Mouse (Mus musculus) lung, adult 2 months (tissue): ENCODE measurements at regions not wholly inside any gene's neighbourhood (a gene's known extent, or its start where the extent isn't known, plus 50 kb on each side); places are given as distances from the start of the nearest gene placed in this dataset.

Experiments used
- DNase-seq: peaks from one replicate; pipeline ENCODE4 v3.0.0; 2022
- H3K4me1 ChIP-seq: fragments of 200-500 bp; 2 replicates; pipeline ENCODE4 v1.6.1; 2011; ENCODE audit warnings: low read length; ENCODE audit not compliant: control insufficient read depth, insufficient read depth
- H3K4me3 ChIP-seq: fragments of 200-500 bp; replicated peaks from 2 replicates; pipeline ENCODE3; 2011; ENCODE audit warnings: low read depth, mild to moderate bottlenecking, control low read depth, low read length; ENCODE audit errors: extremely low read depth
- CTCF ChIP-seq: fragments of 200-500 bp; IDR thresholded peaks from 2 replicates; pipeline ENCODE4 v1.5.1; 2011; ENCODE audit warnings: mild to moderate bottlenecking, low read length, control low read depth; ENCODE audit not compliant: insufficient read depth
- POLR2A ChIP-seq: fragments of 200-500 bp; IDR thresholded peaks from 2 replicates; pipeline ENCODE4 v1.6.1; 2011; ENCODE audit warnings: low read depth, mild to moderate bottlenecking, control low read depth, low read length, borderline replicate concordance; ENCODE audit errors: extremely low read depth
- WGBS: fragments of 180-500 bp; shearing (Covaris S2); methylation state at CpG from one replicate; pipeline ENCODE4 v1.1.7; 2018; 5-methylcytosine and 5-hydroxymethylcytosine counted together

DNA sequence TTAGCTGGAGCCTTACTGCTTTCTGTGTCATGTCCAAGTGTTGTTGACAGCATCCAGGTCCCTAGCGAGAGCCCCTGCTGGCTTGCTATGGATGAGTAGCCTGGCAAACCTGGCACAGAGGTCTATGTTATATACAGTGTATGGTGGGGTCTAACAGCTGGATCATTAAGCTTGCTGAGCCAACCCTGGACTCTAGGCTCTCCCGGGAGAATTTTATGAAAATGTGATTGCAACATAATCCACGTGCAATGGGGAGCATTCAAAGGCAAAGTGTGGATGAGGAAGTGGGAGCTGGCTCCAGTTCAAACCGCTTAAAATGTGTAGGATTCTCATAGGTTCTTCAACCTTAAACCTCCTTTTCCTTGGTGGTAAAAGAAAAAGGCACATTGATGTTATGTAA is 427.7 kb upstream of the Gm10131 start:
- Histone ChIP-seq H3K4me3 (no peak overlapping the region), H3K4me1 (no peaks in the 10 kb centered on the region; the same call in 1 of the 2 replicates)
- TF ChIP-seq POLR2A, result no peak
- TF ChIP-seq CTCF, result no peak
- 41% methylated on average over 4 of the region's 4 CpGs for WGBS
- no peak for DNase-seq

DNA sequence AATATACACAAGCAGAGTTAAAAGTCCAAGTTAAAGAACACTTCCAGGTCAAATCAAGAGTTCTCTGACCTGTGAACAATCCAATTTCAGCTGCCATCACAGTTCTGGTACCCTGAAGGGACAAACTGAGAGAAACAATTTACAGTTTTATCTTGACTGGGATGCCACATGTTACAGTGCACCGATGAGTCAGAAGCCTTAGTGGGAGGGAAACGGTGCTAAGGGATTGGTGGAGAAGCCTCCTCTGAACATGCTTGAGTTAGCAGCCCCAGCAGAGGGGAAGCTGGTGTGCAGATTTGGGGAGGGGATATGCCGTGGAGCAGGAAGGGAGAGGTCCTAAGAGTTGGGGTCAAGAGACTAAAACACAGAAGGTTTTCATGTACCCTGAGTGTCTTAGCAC is 423.9 kb upstream of the Gm10131 start:
- TF ChIP-seq CTCF (no peak), POLR2A (no peak)
- 76% methylated on average over 3 of the region's 3 CpGs for WGBS
- H3K4me1 ChIP-seq, result peaks cover under 1% of the 10 kb centered on the region
- no peak overlapping the region for H3K4me3 ChIP-seq
- no peak for DNase-seq

DNA sequence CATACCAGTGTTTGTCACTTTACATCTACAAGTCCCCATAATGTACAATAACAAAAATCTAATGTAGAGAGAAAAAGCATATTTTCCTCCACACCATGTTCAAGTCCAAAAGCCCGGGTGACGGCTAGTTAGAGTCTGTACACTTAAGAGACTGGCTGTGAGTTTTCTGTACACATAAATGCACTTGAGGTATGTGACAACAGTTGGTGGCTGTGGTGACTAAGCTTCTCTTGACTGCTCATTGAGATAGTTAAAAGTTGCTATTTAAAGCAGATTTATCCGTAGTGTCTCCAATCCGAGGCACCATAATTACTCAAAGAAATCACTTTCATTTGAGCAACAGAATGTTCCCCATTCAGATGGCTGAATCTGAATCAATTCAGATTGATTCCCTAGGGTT is 421.9 kb upstream of the Gm10131 start:
- no peak overlapping the region for H3K4me3 ChIP-seq
- TF ChIP-seq POLR2A (no peak), CTCF (no peak)
- H3K4me1 ChIP-seq, result peaks cover 2% of the 10 kb centered on the region
- WGBS, result 67% methylated on average over 4 of the region's 4 CpGs
- no peak for DNase-seq

DNA sequence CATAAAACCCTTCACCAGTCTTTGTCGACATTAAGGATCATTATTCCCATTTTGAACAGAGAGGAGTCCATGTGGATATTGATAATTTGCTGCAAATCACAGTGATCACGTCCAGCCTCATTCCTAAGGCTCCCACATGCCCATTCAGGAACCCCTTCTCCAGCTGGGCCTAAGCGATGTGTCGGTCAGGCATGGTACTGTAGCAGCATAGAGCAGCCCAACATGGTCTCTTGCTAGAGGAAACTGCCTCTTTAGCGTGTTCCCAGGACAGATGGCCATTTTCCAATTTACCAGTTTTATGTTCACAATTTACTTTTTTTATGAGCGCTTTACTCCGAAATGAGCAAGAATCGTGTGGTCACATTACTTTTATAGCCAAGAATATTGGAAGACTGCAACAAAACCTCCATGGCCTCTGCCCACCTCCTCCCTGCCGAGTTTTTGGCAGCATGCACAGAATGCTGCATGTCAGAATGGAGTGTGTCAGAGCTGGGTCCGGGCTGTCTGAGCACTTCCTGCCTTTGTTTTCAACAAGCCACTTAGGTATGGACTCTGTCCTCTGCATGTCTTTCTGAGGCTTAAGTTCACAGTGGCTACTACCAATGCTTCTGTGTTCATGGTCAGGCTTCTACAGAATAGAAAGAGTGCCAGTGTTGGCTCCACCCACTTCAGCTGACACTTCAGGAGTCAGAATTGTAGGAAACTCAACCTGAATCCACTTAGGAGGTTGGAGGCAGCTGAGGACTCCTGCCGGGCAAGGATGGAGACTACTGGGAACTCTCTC is 419.6 kb upstream of the Gm10131 start:
- no peak for DNase-seq
- no peak overlapping the region for H3K4me3 ChIP-seq
- no peak for TF ChIP-seq CTCF
- no peak for TF ChIP-seq POLR2A
- peaks cover 2% of the 10 kb centered on the region; the same call in 1 of the 2 replicates for H3K4me1 ChIP-seq
- WGBS, result 64% methylated on average over 11 of the region's 11 CpGs

DNA sequence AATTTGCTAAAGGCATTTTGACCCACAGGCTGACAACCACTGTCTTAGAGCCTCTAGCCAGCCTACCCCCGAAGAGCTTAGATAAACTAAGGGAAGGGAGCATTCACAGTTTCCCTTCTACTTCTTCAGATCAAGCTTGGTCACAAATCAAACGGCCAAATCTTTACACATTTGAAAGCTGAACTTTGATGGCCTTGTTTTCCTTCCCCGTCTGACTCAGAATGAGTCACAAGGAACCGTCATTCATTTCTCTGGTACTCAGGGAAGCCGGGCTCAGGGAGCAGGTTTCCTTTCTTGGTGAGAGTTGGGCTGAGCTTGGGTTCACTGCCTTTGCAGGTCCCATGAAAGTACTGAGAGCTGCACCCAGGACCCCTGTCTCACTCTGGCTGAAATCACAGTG is 418.5 kb upstream of the Gm10131 start:
- no peak overlapping the region for H3K4me3 ChIP-seq
- TF ChIP-seq POLR2A (no peak), CTCF (no peak)
- WGBS, result 27% methylated on average over 5 of the region's 5 CpGs
- no peak for DNase-seq
- H3K4me1 ChIP-seq, result peaks cover 2% of the 10 kb centered on the region; the same call in 1 of the 2 replicates

DNA sequence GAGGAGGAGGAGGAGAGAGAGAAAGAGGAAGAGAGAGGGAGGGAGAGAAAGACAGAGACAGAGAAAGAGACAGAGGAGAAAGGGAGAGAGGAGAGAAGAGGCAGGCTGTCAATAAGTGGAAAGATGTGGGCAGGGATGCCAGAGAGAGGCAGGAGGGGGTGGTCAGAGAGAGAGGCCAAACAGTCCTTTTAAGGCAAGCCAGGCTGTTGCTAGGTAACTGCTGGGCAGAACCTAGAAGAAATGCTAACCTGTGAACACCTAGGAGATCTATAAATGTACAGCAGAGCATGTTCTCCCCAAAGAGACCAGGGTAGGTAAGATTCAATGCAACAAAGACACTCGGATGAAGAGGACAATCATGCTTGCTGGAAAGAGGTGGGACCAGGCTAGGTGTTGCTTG is 417.9 kb upstream of the Gm10131 start:
- no peak for TF ChIP-seq POLR2A
- TF ChIP-seq CTCF, result no peak
- Histone ChIP-seq H3K4me1 (peaks cover 2% of the 10 kb centered on the region; the same call in 1 of the 2 replicates), H3K4me3 (no peak overlapping the region)
- DNase-seq, result no peak
- 84% methylated on average over 1 of the region's 1 CpGs for WGBS

DNA sequence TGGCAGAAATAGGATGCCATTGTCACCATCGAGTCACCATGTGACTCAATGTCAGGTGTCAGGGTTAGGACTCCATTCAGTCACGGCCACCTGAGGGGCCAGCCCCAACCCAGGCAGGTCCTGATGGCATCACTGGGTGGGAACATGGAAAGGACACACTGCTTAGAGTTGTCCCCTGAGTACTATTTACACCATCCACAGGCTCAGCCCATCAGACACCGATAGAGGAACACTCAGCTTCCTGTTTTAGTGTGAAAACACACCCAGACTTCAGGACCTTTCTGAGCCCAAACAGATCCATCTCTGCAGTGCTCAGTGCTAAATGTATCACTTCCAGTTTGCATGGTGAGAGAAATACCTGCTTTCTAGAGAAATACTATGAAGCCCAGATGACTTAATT is 416.7 kb upstream of the Gm10131 start:
- TF ChIP-seq POLR2A (no peak), CTCF (no peak)
- WGBS, result 72% methylated on average over 3 of the region's 3 CpGs
- Histone ChIP-seq H3K4me3 (no peak overlapping the region), H3K4me1 (peaks cover 2% of the 10 kb centered on the region; the same call in 1 of the 2 replicates)
- DNase-seq, result no peak

DNA sequence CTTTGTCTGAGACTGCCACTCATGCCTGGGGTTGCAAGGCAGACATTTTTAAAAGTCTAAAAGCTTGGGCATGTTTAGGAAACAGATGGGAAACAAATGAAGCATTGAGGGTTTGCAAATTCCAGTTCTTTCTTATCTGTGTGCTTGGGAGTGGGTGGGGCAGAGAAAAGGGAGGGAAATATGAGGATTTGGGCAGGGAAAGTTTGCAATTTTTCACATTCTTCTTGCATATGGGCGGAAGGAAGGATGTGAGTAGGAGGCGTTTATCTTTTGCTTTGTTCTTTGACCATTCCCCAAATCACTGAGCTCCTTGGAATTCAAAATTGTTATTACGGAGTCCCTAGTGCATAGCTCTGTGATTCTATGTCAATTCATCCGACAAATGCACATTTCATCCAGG is 413.7 kb upstream of the Gm10131 start:
- no peak for DNase-seq
- whole genome bisulfite sequencing, result 52% methylated on average over 4 of the region's 4 CpGs
- no peak for TF ChIP-seq POLR2A
- no peak for TF ChIP-seq CTCF
- Histone ChIP-seq H3K4me1 (no peaks in the 10 kb centered on the region; the same call in 1 of the 2 replicates), H3K4me3 (no peak overlapping the region)

DNA sequence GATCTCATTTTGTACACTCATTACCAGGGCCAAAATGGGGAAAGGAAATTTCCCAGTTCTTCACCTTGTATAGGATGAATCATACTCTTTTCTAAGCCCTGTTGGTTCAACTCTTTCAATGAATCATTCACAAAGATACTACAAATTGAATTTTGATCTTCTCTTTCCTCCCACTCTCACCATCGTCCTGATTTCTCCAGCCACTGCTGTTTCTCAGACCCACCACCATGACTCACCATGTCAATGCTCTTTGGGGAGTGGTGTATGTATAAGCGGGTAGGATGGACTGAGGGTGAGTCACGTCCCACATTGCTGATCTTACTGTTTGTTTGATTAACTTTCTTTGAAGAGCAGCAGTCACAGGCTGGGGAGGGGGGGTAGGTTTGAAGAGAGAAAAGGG is 412.3 kb upstream of the Gm10131 start:
- TF ChIP-seq CTCF (no peak), POLR2A (no peak)
- WGBS, result 68% methylated on average over 3 of the region's 3 CpGs

DNA sequence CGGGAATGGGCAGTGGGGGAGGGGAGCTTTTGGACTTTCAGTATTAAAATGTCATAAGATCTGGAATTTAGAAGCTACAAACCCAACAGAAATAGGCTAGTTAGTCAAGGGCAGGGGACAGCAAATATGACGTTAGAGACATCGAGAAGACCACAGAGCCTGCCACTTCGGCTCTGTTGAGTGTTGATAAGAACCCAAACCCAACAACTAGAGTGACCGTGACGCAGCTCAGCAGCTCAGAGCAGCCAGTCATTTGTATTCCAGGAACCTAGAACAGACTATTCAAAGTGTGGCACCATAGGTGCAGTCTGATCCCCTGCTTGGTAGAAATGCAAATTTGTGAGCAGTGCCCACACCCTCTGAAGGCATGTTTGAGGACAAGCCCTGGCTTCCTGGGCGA is 409.8 kb upstream of the Gm10131 start:
- WGBS, result 76% methylated on average over 7 of the region's 7 CpGs
- no peak for TF ChIP-seq POLR2A
- H3K4me1 ChIP-seq, result no peaks in the 10 kb centered on the region
- DNase-seq, result no peak
- no peak overlapping the region for H3K4me3 ChIP-seq

More for the DNA sequence above, 412.3 kb upstream of the Gm10131 start:
- no peak for DNase-seq
- Histone ChIP-seq H3K4me3 (no peak overlapping the region), H3K4me1 (no peaks in the 10 kb centered on the region)
